Mouse (Mus musculus): Measurements from ENCODE around the gene Gal3st3.

Gal3st3 gene

GRCm38 (mm10) chr19:5297903-5298800 is at the start of gene Gal3st3:
Gene Gal3st3 (plus strand): TSS chr19:5298331.
- peak; percentile 64 for DNase-seq

- no peak for DNase-seq
These were observed 41.0 kb upstream of the Gal3st3 start for GRCm38 (mm10) chr19:5257140-5257539.

- no peak for DNase-seq
These were observed 31.1 kb upstream of the Gal3st3 start for GRCm38 (mm10) chr19:5267015-5267414.

- DNase-seq = no peak
These were observed 30.1 kb upstream of the Gal3st3 start for GRCm38 (mm10) chr19:5268017-5268416.

- no peak for DNase-seq
These were observed 29.3 kb upstream of the Gal3st3 start for GRCm38 (mm10) chr19:5268875-5269274.

- no peak for DNase-seq
These were observed 28.7 kb upstream of the Gal3st3 start for GRCm38 (mm10) chr19:5269392-5269791.

GRCm38 (mm10) chr19:5271430-5271829 is 26.7 kb upstream of the Gal3st3 start:
- DNase-seq = no peak

GRCm38 (mm10) chr19:5272326-5272795 is 25.8 kb upstream of the Gal3st3 start:
- DNase-seq = peak; percentile 67

GRCm38 (mm10) chr19:5272801-5273733 is 25.1 kb upstream of the Gal3st3 start, which contains the start of gene Pacs1:
Gene Pacs1 (minus strand): TSS chr19:5273119.
- DNase-seq = peak; percentile 84

GRCm38 (mm10) chr19:5273916-5274315 is 24.2 kb upstream of the Gal3st3 start:
- no peak for DNase-seq

- DNase-seq = no peak
These were observed 23.5 kb upstream of the Gal3st3 start for GRCm38 (mm10) chr19:5274641-5275040.

GRCm38 (mm10) chr19:5275736-5276135 is 22.4 kb upstream of the Gal3st3 start:
- no peak for DNase-seq

- no peak for DNase-seq
These were observed 21.6 kb upstream of the Gal3st3 start for GRCm38 (mm10) chr19:5276531-5276930.

GRCm38 (mm10) chr19:5277140-5277539 is 21.0 kb upstream of the Gal3st3 start:
- DNase-seq = no peak

- no peak for DNase-seq
These were observed 19.8 kb upstream of the Gal3st3 start for GRCm38 (mm10) chr19:5278381-5278780.

- DNase-seq = peak; percentile 99
These were observed 3.0 kb upstream of the Gal3st3 start, which contains the start of gene Sf3b2 for GRCm38 (mm10) chr19:5294972-5295735. Gene Sf3b2 (minus strand): TSS chr19:5295455.

GRCm38 (mm10) chr19:5295736-5296075 is 2.4 kb upstream of the Gal3st3 start:
- no peak for DNase-seq

GRCm38 (mm10) chr19:5296630-5297029 is 1.5 kb upstream of the Gal3st3 start:
- DNase-seq = no peak

GRCm38 (mm10) chr19:5300588-5300987 is 2.5 kb downstream of the Gal3st3 start:
- DNase-seq = no peak

- DNase-seq = no peak
These were observed 4.3 kb downstream of the Gal3st3 start for GRCm38 (mm10) chr19:5302455-5302854.

- DNase-seq = no peak
These were observed 8.1 kb downstream of the Gal3st3 start for GRCm38 (mm10) chr19:5306279-5306678.

- no peak for DNase-seq
These were observed 9.0 kb downstream of the Gal3st3 start for GRCm38 (mm10) chr19:5306968-5307734.

Data from cerebellum, adult 9-11 months (tissue).